Mouse (Mus musculus): ENCODE results near the gene Msmo1. TPM values are rescaled to one million over a fixed set of nuclear protein-coding genes. Genes with fewer than 3 reads are reported as not detected.

The Msmo1 gene
- polyA plus RNA-seq, 1 experiment: 175 TPM

- Histone ChIP-seq H3K9ac (ENCODE audit: low read depth, poor library complexity, severe bottlenecking) (no peak overlapping the region), H3K4me1 (ENCODE audit: control insufficient read depth, insufficient read depth, low read length) (no peaks in the 10 kb centered on the region), H3K36me3 (ENCODE audit: control insufficient read depth, insufficient read depth, low read length, poor library complexity, severe bottlenecking) (no peaks in the 10 kb centered on the region), H3K27ac (ENCODE audit: insufficient read depth, low read length) (no peak overlapping the region), H3K4me3 (ENCODE audit: low read depth, low read length) (no peak overlapping the region), H3K27me3 (ENCODE audit: control insufficient read depth, insufficient read depth, low read length, poor library complexity, severe bottlenecking) (no peaks in the 10 kb centered on the region), H3K9me3 (replicated peaks; ENCODE audit: control insufficient read depth, insufficient read depth, low read length, poor library complexity, severe bottlenecking) (no peaks in the 10 kb centered on the region)
- TF ChIP-seq CTCF (IDR thresholded peaks at IDR 0.05; ENCODE audit: low read depth, low read length): no peak
- TF ChIP-seq POLR2A (IDR thresholded peaks at IDR 0.05; ENCODE audit: insufficient read depth, low read length): no peak
- TF ChIP-seq EP300 (IDR thresholded peaks at IDR 0.05; ENCODE audit: insufficient read depth, low read depth, low read length): no peak
These were observed 35.1 kb upstream of the Msmo1 start for GRCm38 (mm10) chr8:64768645-64769044.

- no peak overlapping the region for H3K9ac ChIP-seq (ENCODE audit: low read depth, poor library complexity, severe bottlenecking)
- H3K36me3 ChIP-seq (ENCODE audit: control insufficient read depth, insufficient read depth, low read length, poor library complexity, severe bottlenecking): no peaks in the 10 kb centered on the region
- no peak overlapping the region for H3K4me3 ChIP-seq (ENCODE audit: low read depth, low read length)
- no peaks in the 10 kb centered on the region for H3K27me3 ChIP-seq (ENCODE audit: control insufficient read depth, insufficient read depth, low read length, poor library complexity, severe bottlenecking)
- TF ChIP-seq CTCF (IDR thresholded peaks at IDR 0.05; ENCODE audit: low read depth, low read length) (no peak), POLR2A (IDR thresholded peaks at IDR 0.05; ENCODE audit: insufficient read depth, low read length) (no peak), EP300 (IDR thresholded peaks at IDR 0.05; ENCODE audit: insufficient read depth, low read depth, low read length) (no peak)
- no peak overlapping the region for H3K27ac ChIP-seq (ENCODE audit: insufficient read depth, low read length)
- no peaks in the 10 kb centered on the region for H3K9me3 ChIP-seq (replicated peaks; ENCODE audit: control insufficient read depth, insufficient read depth, low read length, poor library complexity, severe bottlenecking)
- no peaks in the 10 kb centered on the region for H3K4me1 ChIP-seq (ENCODE audit: control insufficient read depth, insufficient read depth, low read length)
These were observed 33.5 kb upstream of the Msmo1 start for GRCm38 (mm10) chr8:64767047-64767446.

GRCm38 (mm10) chr8:64764075-64764474 is 30.5 kb upstream of the Msmo1 start:
- TF ChIP-seq CTCF (IDR thresholded peaks at IDR 0.05; ENCODE audit: low read depth, low read length) (no peak), POLR2A (IDR thresholded peaks at IDR 0.05; ENCODE audit: insufficient read depth, low read length) (no peak), EP300 (IDR thresholded peaks at IDR 0.05; ENCODE audit: insufficient read depth, low read depth, low read length) (no peak)
- H3K9ac ChIP-seq (ENCODE audit: low read depth, poor library complexity, severe bottlenecking): no peak overlapping the region
- no peaks in the 10 kb centered on the region for H3K36me3 ChIP-seq (ENCODE audit: control insufficient read depth, insufficient read depth, low read length, poor library complexity, severe bottlenecking)
- no peak overlapping the region for H3K27ac ChIP-seq (ENCODE audit: insufficient read depth, low read length)
- H3K9me3 ChIP-seq (replicated peaks; ENCODE audit: control insufficient read depth, insufficient read depth, low read length, poor library complexity, severe bottlenecking): no peaks in the 10 kb centered on the region
- H3K4me1 ChIP-seq (ENCODE audit: control insufficient read depth, insufficient read depth, low read length): no peaks in the 10 kb centered on the region
- H3K4me3 ChIP-seq (ENCODE audit: low read depth, low read length): no peak overlapping the region
- no peaks in the 10 kb centered on the region for H3K27me3 ChIP-seq (ENCODE audit: control insufficient read depth, insufficient read depth, low read length, poor library complexity, severe bottlenecking)

- no peak overlapping the region for H3K4me3 ChIP-seq (ENCODE audit: low read depth, low read length)
- TF ChIP-seq POLR2A (IDR thresholded peaks at IDR 0.05; ENCODE audit: insufficient read depth, low read length): no peak
- no peak for TF ChIP-seq CTCF (IDR thresholded peaks at IDR 0.05; ENCODE audit: low read depth, low read length)
- no peak for TF ChIP-seq EP300 (IDR thresholded peaks at IDR 0.05; ENCODE audit: insufficient read depth, low read depth, low read length)
- H3K36me3 ChIP-seq (ENCODE audit: control insufficient read depth, insufficient read depth, low read length, poor library complexity, severe bottlenecking): no peaks in the 10 kb centered on the region
- no peaks in the 10 kb centered on the region for H3K4me1 ChIP-seq (ENCODE audit: control insufficient read depth, insufficient read depth, low read length)
- no peaks in the 10 kb centered on the region for H3K9me3 ChIP-seq (replicated peaks; ENCODE audit: control insufficient read depth, insufficient read depth, low read length, poor library complexity, severe bottlenecking)
- H3K9ac ChIP-seq (ENCODE audit: low read depth, poor library complexity, severe bottlenecking): no peak overlapping the region
- H3K27ac ChIP-seq (ENCODE audit: insufficient read depth, low read length): no peak overlapping the region
- no peaks in the 10 kb centered on the region for H3K27me3 ChIP-seq (ENCODE audit: control insufficient read depth, insufficient read depth, low read length, poor library complexity, severe bottlenecking)
These were observed 29.2 kb upstream of the Msmo1 start for GRCm38 (mm10) chr8:64762751-64763150.

GRCm38 (mm10) chr8:64761430-64761829 is 27.8 kb upstream of the Msmo1 start:
- Histone ChIP-seq H3K9ac (ENCODE audit: low read depth, poor library complexity, severe bottlenecking) (no peak overlapping the region), H3K4me3 (ENCODE audit: low read depth, low read length) (no peak overlapping the region), H3K27me3 (ENCODE audit: control insufficient read depth, insufficient read depth, low read length, poor library complexity, severe bottlenecking) (no peaks in the 10 kb centered on the region), H3K36me3 (ENCODE audit: control insufficient read depth, insufficient read depth, low read length, poor library complexity, severe bottlenecking) (no peaks in the 10 kb centered on the region), H3K27ac (ENCODE audit: insufficient read depth, low read length) (no peak overlapping the region), H3K4me1 (ENCODE audit: control insufficient read depth, insufficient read depth, low read length) (no peaks in the 10 kb centered on the region), H3K9me3 (replicated peaks; ENCODE audit: control insufficient read depth, insufficient read depth, low read length, poor library complexity, severe bottlenecking) (no peaks in the 10 kb centered on the region)
- TF ChIP-seq POLR2A (IDR thresholded peaks at IDR 0.05; ENCODE audit: insufficient read depth, low read length): no peak
- no peak for TF ChIP-seq CTCF (IDR thresholded peaks at IDR 0.05; ENCODE audit: low read depth, low read length)
- no peak for TF ChIP-seq EP300 (IDR thresholded peaks at IDR 0.05; ENCODE audit: insufficient read depth, low read depth, low read length)

GRCm38 (mm10) chr8:64757956-64758355 is 24.4 kb upstream of the Msmo1 start:
- Histone ChIP-seq H3K27ac (ENCODE audit: insufficient read depth, low read length) (no peak overlapping the region), H3K36me3 (ENCODE audit: control insufficient read depth, insufficient read depth, low read length, poor library complexity, severe bottlenecking) (0 out of 2 replicates have a peak, but pooled peaks cover 2% of the 10 kb centered on the region), H3K4me3 (ENCODE audit: low read depth, low read length) (no peak overlapping the region), H3K27me3 (ENCODE audit: control insufficient read depth, insufficient read depth, low read length, poor library complexity, severe bottlenecking) (no peaks in the 10 kb centered on the region), H3K4me1 (ENCODE audit: control insufficient read depth, insufficient read depth, low read length) (no peaks in the 10 kb centered on the region), H3K9me3 (replicated peaks; ENCODE audit: control insufficient read depth, insufficient read depth, low read length, poor library complexity, severe bottlenecking) (no peaks in the 10 kb centered on the region), H3K9ac (ENCODE audit: low read depth, poor library complexity, severe bottlenecking) (no peak overlapping the region)
- no peak for TF ChIP-seq CTCF (IDR thresholded peaks at IDR 0.05; ENCODE audit: low read depth, low read length)

Measured in ES-Bruce4 (cell line).